Mouse (Mus musculus) heart, postnatal 0 days (tissue): ENCODE measurements at regions not wholly inside any gene's neighbourhood (a gene's known extent, or its start where the extent isn't known, plus 50 kb on each side); places are given as distances from the start of the nearest gene placed in this dataset.
A peak's percentile ranks its signal among the peaks of the same experiment; 100 is the strongest.

ENCODE experiments used
- ATAC-seq: fragments of 200-750 bp; cut with Nextera tagmentation; 2 replicates; pipeline ENCODE4 v1.8.0; 2017; ENCODE audit warnings: low read depth, moderate number of reproducible peaks, moderate library complexity; ENCODE audit not compliant: insufficient read depth
- DNase-seq: peaks from one replicate; pipeline ENCODE4 v3.0.0-alpha.2; 2016; ENCODE audit warnings: low spot score
- H3K27ac ChIP-seq: fragments of 300-500 bp; sonication (generic); 2 replicates; pipeline ENCODE4 v1.5.1; 2014; ENCODE audit warnings: low read depth, mild to moderate bottlenecking
- H3K27me3 ChIP-seq: fragments of 300-500 bp; sonication (generic); 2 replicates; pipeline ENCODE4 v1.6.1; 2014; ENCODE audit warnings: low read length, mixed read lengths; ENCODE audit not compliant: control insufficient read depth, insufficient read depth
- H3K36me3 ChIP-seq: fragments of 300-500 bp; sonication (generic); replicated peaks from 2 replicates; pipeline ENCODE4 v1.6.1; 2014; ENCODE audit warnings: low read length, mixed read lengths; ENCODE audit not compliant: control insufficient read depth, insufficient read depth
- H3K4me1 ChIP-seq: fragments of 300-500 bp; sonication (generic); 2 replicates; pipeline ENCODE4 v1.6.1; 2014; ENCODE audit warnings: antibody characterized with exemption; ENCODE audit not compliant: control insufficient read depth, insufficient read depth
- H3K4me2 ChIP-seq: fragments of 300-500 bp; sonication (generic); 2 replicates; pipeline ENCODE4 v1.6.1; 2014; ENCODE audit warnings: low read depth, mild to moderate bottlenecking, low read length, moderate library complexity
- H3K4me3 ChIP-seq: fragments of 300-500 bp; sonication (generic); 2 replicates; pipeline ENCODE4 v1.5.1; 2014; ENCODE audit warnings: low read depth, low read length
- H3K9ac ChIP-seq: fragments of 300-500 bp; sonication (generic); replicated peaks from 2 replicates; pipeline ENCODE4 v1.6.1; 2014; ENCODE audit warnings: low read depth, low read length, mixed read lengths
- H3K9me3 ChIP-seq: fragments of 300-500 bp; sonication (generic); replicated peaks from 2 replicates; pipeline ENCODE4 v1.6.1; 2016; ENCODE audit warnings: low read length; ENCODE audit not compliant: control insufficient read depth
- CTCF ChIP-seq: IDR thresholded peaks from 2 replicates; pipeline ENCODE4 v1.5.1; 2016; ENCODE audit warnings: antibody characterized with exemption, control low read depth, low read depth
- EP300 ChIP-seq: IDR thresholded peaks from 2 replicates; pipeline ENCODE4 v1.6.1; 2016; ENCODE audit warnings: antibody characterized with exemption, low read depth
- WGBS: fragments of 180-500 bp; shearing (Covaris S2); extraction: QIAGEN DNeasy Blood & Tissue Kit; methylation state at CpG from one replicate; pipeline ENCODE4 v1.1.7; 2014; 5-methylcytosine and 5-hydroxymethylcytosine counted together

DNA sequence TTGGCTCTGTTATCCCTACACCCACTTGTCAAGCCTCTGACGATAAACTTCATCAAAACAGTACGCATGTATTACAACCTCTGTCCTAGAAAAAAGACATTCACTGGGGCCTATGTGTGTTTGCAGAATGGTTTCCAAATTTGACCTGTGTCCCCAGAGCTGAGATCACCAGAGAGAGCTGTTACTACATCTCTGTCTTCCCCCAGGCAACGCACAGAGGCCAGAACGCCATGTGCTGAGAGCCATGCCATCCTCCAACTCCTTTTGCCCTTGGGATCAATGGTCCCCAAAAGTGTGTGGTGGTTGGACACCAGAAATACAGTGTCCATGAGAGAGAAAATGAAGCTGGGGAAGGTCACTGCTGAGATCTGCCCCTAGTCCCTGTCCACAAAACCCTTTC is 137.1 kb downstream of the Tomm20 start:
- no peaks in the 10 kb centered on the region for H3K36me3 ChIP-seq
- no peak overlapping the region for H3K27ac ChIP-seq
- TF ChIP-seq EP300 (no peak), CTCF (no peak)
- ATAC-seq (no peak), DNase-seq (no peak)
- H3K4me3 ChIP-seq, result no peak overlapping the region
- no peak overlapping the region for H3K9ac ChIP-seq
- H3K27me3 ChIP-seq, result 0 out of 2 replicates have a peak, but pooled peaks cover 4% of the 10 kb centered on the region
- 94% methylated on average over 4 of the region's 4 CpGs for WGBS
- peaks cover 27% of the 10 kb centered on the region for H3K4me1 ChIP-seq
- H3K4me2 ChIP-seq, result no peak overlapping the region
- no peaks in the 10 kb centered on the region for H3K9me3 ChIP-seq

GRCm38 (mm10) chr8:126807171-126807768 is 138.4 kb downstream of the Tomm20 start:
- no peak overlapping the region for H3K4me2 ChIP-seq
- ATAC-seq (peak; percentile 79), DNase-seq (peak; percentile 82)
- no peaks in the 10 kb centered on the region for H3K36me3 ChIP-seq
- WGBS, result 48% methylated on average over 8 of the region's 8 CpGs
- no peaks in the 10 kb centered on the region for H3K9me3 ChIP-seq
- no peak overlapping the region for H3K4me3 ChIP-seq
- peaks cover 27% of the 10 kb centered on the region for H3K4me1 ChIP-seq
- H3K27ac ChIP-seq, result peak overlapping the region; percentile 85
- TF ChIP-seq CTCF (no peak), EP300 (no peak)
- H3K9ac ChIP-seq, result no peak overlapping the region
- 0 out of 2 replicates have a peak, but pooled peaks cover 4% of the 10 kb centered on the region for H3K27me3 ChIP-seq

DNA sequence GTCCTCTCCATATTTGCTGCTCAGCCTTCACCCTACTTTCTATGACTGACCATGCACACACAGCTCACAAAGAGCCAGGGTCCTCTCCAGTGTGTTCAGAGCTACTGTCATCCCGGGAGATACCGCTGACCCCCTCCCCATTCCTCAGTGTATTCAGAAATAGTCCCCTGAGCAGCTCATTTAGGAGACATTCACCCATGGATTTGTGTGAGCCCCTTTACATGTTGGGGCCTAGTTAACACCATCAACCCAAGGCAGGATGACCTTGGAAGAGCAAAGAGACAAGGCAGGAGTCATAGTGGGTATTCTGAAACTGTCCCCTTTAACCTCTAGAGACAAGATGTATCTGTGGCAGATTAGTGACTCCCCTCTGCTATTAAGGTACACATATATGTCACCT is 139.1 kb downstream of the Tomm20 start:
- TF ChIP-seq CTCF (0 out of 2 replicates have a peak, but pooled peaks have one; percentile 0), EP300 (no peak)

DNA sequence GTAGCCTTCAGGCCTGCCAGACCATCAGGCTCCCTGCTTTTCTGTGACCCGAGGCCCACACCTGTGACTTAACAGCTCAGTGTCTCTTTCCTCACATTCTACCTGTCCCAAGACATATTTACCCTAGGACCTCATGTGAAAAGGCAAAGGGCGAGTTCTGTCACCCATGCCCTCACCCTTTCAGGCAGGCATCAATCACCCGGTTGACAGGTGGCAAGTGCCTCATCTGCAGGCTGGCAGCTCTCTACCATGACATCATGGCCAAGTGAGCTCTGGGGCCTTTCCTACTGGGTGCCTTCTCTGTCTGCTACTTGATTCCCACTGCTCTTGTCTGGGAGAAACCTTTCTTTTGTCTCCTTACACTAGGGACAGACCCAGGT is 139.5 kb downstream of the Tomm20 start:
- Histone ChIP-seq H3K9me3 (no peaks in the 10 kb centered on the region), H3K4me2 (no peak overlapping the region), H3K4me3 (no peak overlapping the region), H3K27ac (peak overlapping the region; percentile 85), H3K4me1 (peaks cover 27% of the 10 kb centered on the region), H3K27me3 (0 out of 2 replicates have a peak, but pooled peaks cover 4% of the 10 kb centered on the region), H3K9ac (no peak overlapping the region), H3K36me3 (no peaks in the 10 kb centered on the region)
- ATAC-seq, result no peak
- DNase-seq, result no peak
- TF ChIP-seq CTCF (no peak), EP300 (no peak)
- 67% methylated on average over 3 of the region's 3 CpGs for WGBS

More for the DNA sequence above, 139.1 kb downstream of the Tomm20 start:
- H3K27me3 ChIP-seq, result 0 out of 2 replicates have a peak, but pooled peaks cover 4% of the 10 kb centered on the region
- no peaks in the 10 kb centered on the region for H3K9me3 ChIP-seq
- no peak overlapping the region for H3K4me3 ChIP-seq
- H3K9ac ChIP-seq, result no peak overlapping the region
- H3K27ac ChIP-seq, result peak overlapping the region; percentile 85
- H3K36me3 ChIP-seq, result no peaks in the 10 kb centered on the region
- DNase-seq (no peak), ATAC-seq (no peak)
- no peak overlapping the region for H3K4me2 ChIP-seq
- H3K4me1 ChIP-seq, result peaks cover 27% of the 10 kb centered on the region
- 90% methylated on average over 2 of the region's 2 CpGs for WGBS

- ATAC-seq, result peak; percentile 80
- H3K4me2 ChIP-seq, result no peak overlapping the region
- peaks cover 27% of the 10 kb centered on the region for H3K4me1 ChIP-seq
- TF ChIP-seq EP300, result peak; percentile 49; the same call in 1 of the 2 replicates
- TF ChIP-seq CTCF, result no peak
- WGBS, result 52% methylated on average over 13 of the region's 13 CpGs
- H3K4me3 ChIP-seq, result no peak overlapping the region
- H3K9ac ChIP-seq, result no peak overlapping the region
- no peaks in the 10 kb centered on the region for H3K36me3 ChIP-seq
- no peaks in the 10 kb centered on the region for H3K9me3 ChIP-seq
- DNase-seq, result peak; percentile 81
- 0 out of 2 replicates have a peak, but pooled peaks cover 4% of the 10 kb centered on the region for H3K27me3 ChIP-seq
- peak overlapping the region; percentile 85 for H3K27ac ChIP-seq
Observed at GRCm38 (mm10) chr8:126805365-126806180, 140.1 kb downstream of the Tomm20 start.
